Mouse (Mus musculus) hindbrain, embryonic 15.5 days (tissue): Measurements from ENCODE around the gene Sf3a2. TPM values are rescaled to one million over a fixed set of nuclear protein-coding genes. Genes with fewer than 3 reads are reported as not detected.

Experiments
- ATAC-seq: fragments of 200-750 bp; cut with Nextera tagmentation; 2 replicates; pipeline ENCODE4 v1.8.0; 2017; ENCODE audit warnings: low read depth, moderate number of reproducible peaks, moderate TSS enrichment; ENCODE audit not compliant: low FRiP score
- H3K27ac ChIP-seq: fragments of 300-500 bp; sonication (generic); replicated peaks from 2 replicates; pipeline ENCODE4 v1.5.1; 2015; ENCODE audit warnings: mild to moderate bottlenecking, inconsistent platforms
- H3K27me3 ChIP-seq: fragments of 300-500 bp; sonication (generic); 2 replicates; pipeline ENCODE4 v1.6.1; 2015; ENCODE audit warnings: control low read depth, inconsistent platforms
- H3K36me3 ChIP-seq: fragments of 300-500 bp; sonication (generic); 2 replicates; pipeline ENCODE4 v1.6.1; 2015; ENCODE audit warnings: control low read depth, inconsistent platforms
- H3K4me1 ChIP-seq: fragments of 300-500 bp; sonication (generic); replicated peaks from 2 replicates; pipeline ENCODE4 v1.6.1; 2015; ENCODE audit warnings: control low read depth, inconsistent platforms
- H3K4me2 ChIP-seq: fragments of 300-500 bp; sonication (generic); 2 replicates; pipeline ENCODE4 v1.6.1; 2015; ENCODE audit warnings: moderate library complexity, mild to moderate bottlenecking, inconsistent platforms
- H3K4me3 ChIP-seq: fragments of 300-500 bp; sonication (generic); 2 replicates; pipeline ENCODE4 v1.5.1; 2015; ENCODE audit warnings: mild to moderate bottlenecking, inconsistent platforms
- H3K9ac ChIP-seq: fragments of 300-500 bp; sonication (generic); 2 replicates; pipeline ENCODE4 v1.6.1; 2015; ENCODE audit warnings: inconsistent platforms
- H3K9me3 ChIP-seq: fragments of 300-500 bp; sonication (generic); 2 replicates; pipeline ENCODE4 v1.6.1; 2016; ENCODE audit warnings: control low read depth, inconsistent platforms
- WGBS: fragments of 180-500 bp; shearing (Covaris S2); methylation state at CpG from one replicate; pipeline ENCODE4 v1.1.7; 2015; 5-methylcytosine and 5-hydroxymethylcytosine counted together
- polyA plus RNA-seq: library from polyadenylated mRNA; unstranded; fragments of >200 nt; fragmentation: Nextera tagmentation; extraction: Ambion mirVana; gene quantifications from 2 replicates; pipeline ENCODE4 v1.2.1, GENCODE M21; 2015

Sf3a2 gene
- polyA plus RNA-seq, 1 experiment from 2014 or later, result 67.4 TPM

- Histone ChIP-seq H3K9ac (no peak overlapping the region), H3K4me3 (no peak overlapping the region), H3K9me3 (no peaks in the 10 kb centered on the region), H3K4me1 (peaks cover under 1% of the 10 kb centered on the region; the same call in 1 of the 2 replicates), H3K4me2 (no peak overlapping the region), H3K27ac (no peak overlapping the region), H3K27me3 (no peaks in the 10 kb centered on the region), H3K36me3 (peaks cover 89% of the 10 kb centered on the region)
- ATAC-seq, result no peak
These were observed 18.4 kb upstream of the Sf3a2 start for GRCm38 (mm10) chr10:80779565-80779964.

GRCm38 (mm10) chr10:80784302-80784701, 13.7 kb upstream of the Sf3a2 start:
- ATAC-seq, result no peak
- peaks cover 92% of the 10 kb centered on the region for H3K36me3 ChIP-seq
- H3K9me3 ChIP-seq, result no peaks in the 10 kb centered on the region
- H3K27ac ChIP-seq, result no peak overlapping the region
- 98% methylated on average over 2 of the region's 2 CpGs for WGBS
- no peaks in the 10 kb centered on the region for H3K4me1 ChIP-seq
- H3K9ac ChIP-seq, result no peak overlapping the region
- H3K4me3 ChIP-seq, result no peak overlapping the region
- no peaks in the 10 kb centered on the region for H3K27me3 ChIP-seq
- H3K4me2 ChIP-seq, result no peak overlapping the region

DNA sequence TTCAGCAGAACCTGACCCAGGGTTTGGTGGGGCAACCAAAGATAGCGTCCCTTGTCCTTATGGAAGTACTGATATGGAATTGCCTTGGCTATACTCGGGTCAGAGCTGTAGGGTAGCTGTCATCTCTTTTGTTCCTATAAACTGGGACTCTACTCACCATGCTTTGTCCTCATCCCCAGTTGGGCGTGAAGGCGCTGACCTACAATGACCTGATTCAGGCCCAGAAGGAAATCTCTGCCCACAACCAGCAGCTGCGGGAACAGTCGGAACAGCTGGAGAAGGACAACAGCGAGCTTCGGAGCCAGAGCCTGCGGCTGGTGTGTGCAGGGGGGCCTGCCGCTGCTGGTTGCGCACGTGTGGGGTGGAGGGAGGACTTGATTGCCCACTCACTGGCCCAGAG, 13.1 kb upstream of the Sf3a2 start:
- Histone ChIP-seq H3K4me3 (no peak overlapping the region), H3K27ac (no peak overlapping the region), H3K27me3 (no peaks in the 10 kb centered on the region), H3K36me3 (peaks cover 91% of the 10 kb centered on the region), H3K4me2 (no peak overlapping the region), H3K4me1 (no peaks in the 10 kb centered on the region), H3K9ac (no peak overlapping the region), H3K9me3 (no peaks in the 10 kb centered on the region)
- WGBS, result 44% methylated on average over 12 of the region's 12 CpGs
- no peak for ATAC-seq

DNA sequence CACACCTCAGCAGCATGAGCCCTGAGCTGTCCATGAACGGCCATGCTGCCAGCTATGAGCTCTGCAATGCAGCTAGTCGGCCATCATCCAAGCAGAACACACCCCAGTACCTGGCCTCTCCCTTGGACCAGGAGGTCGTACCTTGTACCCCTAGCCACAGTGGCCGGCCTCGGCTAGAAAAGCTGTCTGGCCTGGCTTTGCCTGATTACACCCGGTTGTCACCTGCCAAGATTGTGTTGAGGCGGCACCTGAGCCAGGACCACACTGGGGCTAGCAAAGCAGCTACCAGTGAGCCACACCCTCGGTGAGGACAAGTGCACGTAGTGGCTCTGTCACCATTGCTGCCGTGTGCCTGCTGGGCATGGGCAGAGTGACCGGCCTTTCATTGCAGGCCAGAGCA, 12.0 kb upstream of the Sf3a2 start:
- no peak for ATAC-seq
- H3K27ac ChIP-seq, result no peak overlapping the region
- H3K4me2 ChIP-seq, result no peak overlapping the region
- 92% methylated on average over 11 of the region's 11 CpGs for WGBS
- no peaks in the 10 kb centered on the region for H3K9me3 ChIP-seq
- peaks cover 91% of the 10 kb centered on the region for H3K36me3 ChIP-seq
- H3K4me1 ChIP-seq, result no peaks in the 10 kb centered on the region
- H3K9ac ChIP-seq, result no peak overlapping the region
- H3K27me3 ChIP-seq, result no peaks in the 10 kb centered on the region
- no peak overlapping the region for H3K4me3 ChIP-seq

DNA sequence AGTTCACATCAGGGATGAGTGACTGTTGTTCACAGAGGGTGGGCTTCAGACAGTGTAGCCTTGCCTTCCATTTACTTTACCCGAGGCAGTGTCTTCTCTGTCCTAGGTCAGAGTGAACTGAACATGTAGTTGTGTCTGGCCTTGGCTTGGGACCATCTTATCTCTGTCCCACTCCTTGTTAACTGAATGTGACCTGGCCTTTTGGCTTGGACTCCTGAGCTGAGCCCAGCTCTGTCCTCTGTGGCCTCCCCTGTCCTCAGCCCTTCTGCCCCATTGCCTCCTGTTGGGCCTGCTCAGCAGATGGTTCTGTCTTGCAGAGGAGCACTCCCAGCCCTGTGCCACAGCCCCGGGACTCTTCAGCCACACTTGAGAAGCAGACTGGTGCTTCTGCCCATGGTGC, 10.5 kb upstream of the Sf3a2 start:
- Histone ChIP-seq H3K4me2 (no peak overlapping the region), H3K4me1 (no peaks in the 10 kb centered on the region), H3K9me3 (no peaks in the 10 kb centered on the region), H3K27ac (no peak overlapping the region), H3K4me3 (no peak overlapping the region), H3K36me3 (peaks cover 94% of the 10 kb centered on the region), H3K27me3 (no peaks in the 10 kb centered on the region), H3K9ac (no peak overlapping the region)
- ATAC-seq, result no peak
- 92% methylated on average over 2 of the region's 2 CpGs for WGBS

DNA sequence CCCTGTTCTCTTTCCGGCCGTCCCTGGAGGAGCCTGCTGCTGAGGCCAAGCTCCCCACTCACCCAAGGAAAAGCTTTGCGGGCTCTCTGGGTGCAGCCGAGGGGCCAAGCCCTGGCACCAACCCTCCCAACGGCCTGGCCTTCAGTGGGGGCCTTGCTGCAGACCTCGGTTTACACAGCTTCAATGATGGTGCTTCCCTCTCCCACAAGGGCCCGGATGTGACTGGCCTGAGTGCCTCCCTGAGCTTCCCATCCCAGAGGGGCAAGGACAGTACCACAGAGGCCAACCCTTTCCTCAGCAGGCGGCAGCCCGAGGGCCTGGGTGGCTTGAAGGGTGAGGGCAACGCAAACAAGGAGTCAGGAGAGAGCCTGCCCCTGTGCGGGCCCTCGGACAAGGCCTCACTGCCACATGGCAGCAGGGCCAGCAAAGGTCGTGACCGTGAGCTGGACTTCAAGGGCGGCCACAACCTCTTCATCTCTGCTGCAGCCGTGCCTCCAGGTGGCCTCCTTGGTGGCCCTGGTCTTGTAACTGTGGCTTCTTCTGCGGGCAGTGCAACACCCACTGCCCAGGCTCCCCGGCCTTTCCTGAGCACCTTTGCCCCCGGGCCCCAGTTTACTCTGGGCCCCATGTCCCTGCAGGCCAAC, 7.1 kb upstream of the Sf3a2 start:
- ATAC-seq, result no peak
- Histone ChIP-seq H3K9me3 (no peaks in the 10 kb centered on the region), H3K4me2 (no peak overlapping the region), H3K4me1 (peaks cover 4% of the 10 kb centered on the region), H3K36me3 (peaks cover 91% of the 10 kb centered on the region), H3K27me3 (no peaks in the 10 kb centered on the region), H3K9ac (no peak overlapping the region), H3K27ac (no peak overlapping the region), H3K4me3 (no peak overlapping the region)
- 90% methylated on average over 19 of the region's 19 CpGs for WGBS

DNA sequence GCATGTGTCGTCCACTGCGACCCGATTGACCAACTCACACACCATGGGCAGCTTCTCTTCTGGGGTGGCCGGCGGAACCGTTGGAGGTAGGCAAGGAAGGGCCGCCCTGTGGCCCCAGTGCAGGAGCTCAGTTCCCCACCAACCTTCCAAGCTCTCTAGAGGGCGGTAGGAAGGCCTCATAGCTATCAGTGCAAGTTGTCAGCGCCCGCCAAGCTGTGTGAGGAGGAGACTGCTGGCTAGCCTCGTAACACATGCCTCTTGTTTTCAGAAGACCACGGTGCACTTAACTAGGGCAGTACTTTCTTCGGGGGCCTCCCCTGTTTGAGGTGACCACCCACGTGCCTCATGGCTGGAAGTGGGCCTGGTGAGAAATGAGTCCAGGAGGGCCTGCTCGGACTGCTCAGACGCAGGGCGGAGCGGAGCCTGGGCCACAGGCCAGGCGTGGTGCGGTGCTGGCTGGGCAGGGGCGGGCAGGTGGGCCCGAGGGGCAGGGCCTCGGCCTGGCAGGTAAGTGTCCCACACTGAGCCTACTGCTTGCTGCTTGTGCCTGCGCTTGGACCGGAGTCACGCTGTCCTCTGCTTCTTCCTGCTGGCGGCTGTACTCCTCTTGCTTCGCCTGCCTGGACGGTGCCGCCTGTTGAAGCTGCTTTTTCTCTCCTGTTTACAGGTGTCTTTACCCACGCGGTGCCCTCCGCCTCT, 6.4 kb upstream of the Sf3a2 start:
- peaks cover 11% of the 10 kb centered on the region for H3K4me1 ChIP-seq
- H3K36me3 ChIP-seq, result peaks cover 86% of the 10 kb centered on the region
- WGBS, result 85% methylated on average over 33 of the region's 33 CpGs
- no peak for ATAC-seq
- no peaks in the 10 kb centered on the region for H3K9me3 ChIP-seq
- no peak overlapping the region for H3K9ac ChIP-seq
- no peak overlapping the region for H3K27ac ChIP-seq
- no peaks in the 10 kb centered on the region for H3K27me3 ChIP-seq
- H3K4me2 ChIP-seq, result no peak overlapping the region
- no peak overlapping the region for H3K4me3 ChIP-seq

GRCm38 (mm10) chr10:80792175-80793032, 5.6 kb upstream of the Sf3a2 start:
- no peaks in the 10 kb centered on the region for H3K27me3 ChIP-seq
- no peak overlapping the region for H3K4me3 ChIP-seq
- no peak overlapping the region for H3K9ac ChIP-seq
- H3K4me2 ChIP-seq, result no peak overlapping the region
- H3K36me3 ChIP-seq, result peaks cover 80% of the 10 kb centered on the region
- 71% methylated on average over 41 of the region's 41 CpGs for WGBS
- H3K9me3 ChIP-seq, result no peaks in the 10 kb centered on the region
- no peak overlapping the region for H3K27ac ChIP-seq
- H3K4me1 ChIP-seq, result peaks cover 19% of the 10 kb centered on the region
- no peak for ATAC-seq

GRCm38 (mm10) chr10:80793033-80793784, 4.8 kb upstream of the Sf3a2 start:
- H3K4me3 ChIP-seq, result no peak overlapping the region
- H3K27me3 ChIP-seq, result no peaks in the 10 kb centered on the region
- H3K9me3 ChIP-seq, result no peaks in the 10 kb centered on the region
- H3K4me2 ChIP-seq, result no peak overlapping the region
- H3K36me3 ChIP-seq, result peaks cover 73% of the 10 kb centered on the region
- WGBS, result 87% methylated on average over 13 of the region's 13 CpGs
- no peak for ATAC-seq
- H3K4me1 ChIP-seq, result peaks cover 20% of the 10 kb centered on the region
- no peak overlapping the region for H3K27ac ChIP-seq
- no peak overlapping the region for H3K9ac ChIP-seq

DNA sequence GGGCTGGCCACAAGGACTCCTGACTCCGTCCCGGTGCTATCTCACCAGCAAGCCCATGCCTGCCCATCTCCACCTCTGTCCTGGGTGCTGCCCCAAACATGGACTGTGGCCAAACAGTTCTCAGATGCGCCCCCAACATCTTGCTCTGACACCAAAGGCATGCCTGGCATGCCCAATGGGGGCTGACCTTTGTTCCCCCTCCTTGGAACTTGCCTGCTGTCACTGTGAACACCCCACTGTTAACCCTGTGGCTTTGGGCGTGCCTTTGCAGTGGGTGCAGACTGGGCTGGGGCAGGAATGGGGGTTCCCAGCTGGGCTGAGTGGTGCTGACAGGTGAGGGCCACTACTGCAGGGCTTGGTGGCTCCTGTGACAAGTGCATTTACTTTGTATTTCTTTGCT, 4.2 kb upstream of the Sf3a2 start:
- Histone ChIP-seq H3K4me3 (no peak overlapping the region), H3K4me1 (peaks cover 20% of the 10 kb centered on the region), H3K9me3 (no peaks in the 10 kb centered on the region), H3K9ac (no peak overlapping the region), H3K27ac (no peak overlapping the region), H3K27me3 (no peaks in the 10 kb centered on the region), H3K36me3 (peaks cover 67% of the 10 kb centered on the region), H3K4me2 (no peak overlapping the region)
- 82% methylated on average over 4 of the region's 4 CpGs for WGBS
- ATAC-seq, result no peak

- H3K9me3 ChIP-seq, result no peaks in the 10 kb centered on the region
- no peak overlapping the region for H3K27ac ChIP-seq
- no peak overlapping the region for H3K9ac ChIP-seq
- peaks cover 59% of the 10 kb centered on the region for H3K36me3 ChIP-seq
- H3K4me3 ChIP-seq, result no peak overlapping the region
- H3K27me3 ChIP-seq, result no peaks in the 10 kb centered on the region
- peaks cover 26% of the 10 kb centered on the region for H3K4me1 ChIP-seq
- ATAC-seq, result no peak
- no peak overlapping the region for H3K4me2 ChIP-seq
- WGBS, result 89% methylated on average over 8 of the region's 8 CpGs
These were observed 3.2 kb upstream of the Sf3a2 start for GRCm38 (mm10) chr10:80794750-80795149.
